Mouse (Mus musculus): ENCODE results near the gene Lef1.

Lef1 gene

GRCm38 (mm10) chr3:131110191-131111150 is at the start of gene Lef1:
Gene Lef1, plus strand, starts transcription at chr3:131110471.
- no peak for DNase-seq (ENCODE audit: low read depth, low spot score)

- no peak for DNase-seq (ENCODE audit: low read depth, low spot score)
These were observed 45.3 kb upstream of the Lef1 start for GRCm38 (mm10) chr3:131065001-131065400.

GRCm38 (mm10) chr3:131066171-131066570 is 44.1 kb upstream of the Lef1 start:
- DNase-seq (ENCODE audit: low read depth, low spot score) = no peak

- no peak for DNase-seq (ENCODE audit: low read depth, low spot score)
These were observed 42.3 kb upstream of the Lef1 start for GRCm38 (mm10) chr3:131068000-131068399.

- no peak for DNase-seq (ENCODE audit: low read depth, low spot score)
These were observed 40.1 kb upstream of the Lef1 start for GRCm38 (mm10) chr3:131070210-131070609.

- no peak for DNase-seq (ENCODE audit: low read depth, low spot score)
These were observed 37.6 kb upstream of the Lef1 start for GRCm38 (mm10) chr3:131072661-131073060.

GRCm38 (mm10) chr3:131073946-131074345 is 36.3 kb upstream of the Lef1 start:
- no peak for DNase-seq (ENCODE audit: low read depth, low spot score)

GRCm38 (mm10) chr3:131078041-131078621 is 32.1 kb upstream of the Lef1 start:
- DNase-seq (ENCODE audit: low read depth, low spot score) = no peak

GRCm38 (mm10) chr3:131078719-131079118 is 31.6 kb upstream of the Lef1 start:
- no peak for DNase-seq (ENCODE audit: low read depth, low spot score)

- no peak for DNase-seq (ENCODE audit: low read depth, low spot score)
These were observed 26.5 kb upstream of the Lef1 start for GRCm38 (mm10) chr3:131083722-131084121.

GRCm38 (mm10) chr3:131084718-131085561 is 25.3 kb upstream of the Lef1 start:
- DNase-seq (ENCODE audit: low read depth, low spot score) = peak; percentile 68

- no peak for DNase-seq (ENCODE audit: low read depth, low spot score)
These were observed 24.3 kb upstream of the Lef1 start for GRCm38 (mm10) chr3:131085978-131086377.

- no peak for DNase-seq (ENCODE audit: low read depth, low spot score)
These were observed 20.6 kb upstream of the Lef1 start for GRCm38 (mm10) chr3:131089721-131090120.

- DNase-seq (ENCODE audit: low read depth, low spot score) = no peak
These were observed 18.2 kb upstream of the Lef1 start for GRCm38 (mm10) chr3:131092113-131092512.

- no peak for DNase-seq (ENCODE audit: low read depth, low spot score)
These were observed 16.5 kb upstream of the Lef1 start for GRCm38 (mm10) chr3:131093736-131094135.

GRCm38 (mm10) chr3:131096105-131096504 is 14.2 kb upstream of the Lef1 start:
- peak; percentile 63 for DNase-seq (ENCODE audit: low read depth, low spot score)

GRCm38 (mm10) chr3:131102191-131102774 is 8.0 kb upstream of the Lef1 start:
- no peak for DNase-seq (ENCODE audit: low read depth, low spot score)

- DNase-seq (ENCODE audit: low read depth, low spot score) = no peak
These were observed 4.9 kb upstream of the Lef1 start for GRCm38 (mm10) chr3:131105362-131105761.

GRCm38 (mm10) chr3:131105940-131106401 is 4.3 kb upstream of the Lef1 start:
- DNase-seq (ENCODE audit: low read depth, low spot score) = peak; percentile 47

- DNase-seq (ENCODE audit: low read depth, low spot score) = no peak
These were observed 3.6 kb upstream of the Lef1 start for GRCm38 (mm10) chr3:131106451-131107291.
